Mouse (Mus musculus) gastrocnemius, postnatal 4 days (tissue): ENCODE measurements around the gene Nudt21. TPM values are rescaled to one million over a fixed set of nuclear protein-coding genes. Genes with fewer than 3 reads are reported as not detected.

Source experiments
- DNase-seq, 2 experiments: peaks; one replicate each; pipeline ENCODE4 v3.0.0; 2021 to 2022; ENCODE audit warnings: low spot score in 2 of 2, mixed read lengths in 2 of 2
- long read RNA-seq, 2 experiments: library from polyadenylated mRNA; stranded (forward); transcript quantifications; one replicate each; pipeline ENCODE4 v2.0.0; 2021
- total RNA-seq, 2 experiments: library from RNA; stranded (reverse); gene quantifications; 2 replicates each; pipeline ENCODE4 v1.2.3; 2021

The Nudt21 gene
- 10 to 100 TPM; 36.1 to 40.5 TPM for total RNA-seq
- long read RNA-seq, experiment 1, full-length matches to known transcripts, result 69 of 69 reads
- long read RNA-seq, experiment 1, partial matches to known transcripts, result 0 of 69 reads
- long read RNA-seq, experiment 1, other reads (novel, unspliced or antisense), result 0 of 69 reads
- long read RNA-seq, experiment 2, full-length matches to known transcripts, result 55 of 56 reads
- long read RNA-seq, experiment 2, partial matches to known transcripts, result 0 of 56 reads
- long read RNA-seq, experiment 2, other reads (novel, unspliced or antisense), result 1 of 56 reads

GRCm38 (mm10) chr8:94036944-94037524, at the start of gene Nudt21, which contains the start of gene Ogfod1:
Nudt21 (minus strand) TSS chr8:94037031.
Ogfod1 (plus strand) TSS chr8:94037198.
- peak; percentile 74 to 90 for DNase-seq

- DNase-seq, result no peak
Measured at GRCm38 (mm10) chr8:94076461-94077192, 39.8 kb upstream of the Nudt21 start.

GRCm38 (mm10) chr8:94068793-94069192, 32.0 kb upstream of the Nudt21 start:
- DNase-seq, result no peak

GRCm38 (mm10) chr8:94066121-94066863, 29.5 kb upstream of the Nudt21 start:
- no peak for DNase-seq

- peak in 1 of 2 experiments; percentile 50 for DNase-seq
Measured at GRCm38 (mm10) chr8:94057157-94057854, 20.5 kb upstream of the Nudt21 start.

- no peak for DNase-seq
Measured at GRCm38 (mm10) chr8:94052696-94053095, 15.9 kb upstream of the Nudt21 start.

- DNase-seq, result no peak
Measured at GRCm38 (mm10) chr8:94047845-94048244, 11.0 kb upstream of the Nudt21 start.

GRCm38 (mm10) chr8:94037806-94038205, 975 bp upstream of the Nudt21 start:
- DNase-seq, result no peak

GRCm38 (mm10) chr8:94036541-94036940, 290 bp downstream of the Nudt21 start:
- peak; percentile 42 to 72 for DNase-seq

GRCm38 (mm10) chr8:94035200-94035599, 1.6 kb downstream of the Nudt21 start:
- DNase-seq, result no peak

- no peak for DNase-seq
Measured at GRCm38 (mm10) chr8:94033601-94034000, 3.2 kb downstream of the Nudt21 start.

GRCm38 (mm10) chr8:94029701-94030100, 7.1 kb downstream of the Nudt21 start:
- DNase-seq, result no peak

- DNase-seq, result no peak
Measured at GRCm38 (mm10) chr8:94023916-94024315, 12.9 kb downstream of the Nudt21 start.

GRCm38 (mm10) chr8:94013026-94013612, 23.7 kb downstream of the Nudt21 start:
- no peak for DNase-seq

- DNase-seq, result peak; percentile 57 to 78
Measured at GRCm38 (mm10) chr8:94012013-94012951, 24.5 kb downstream of the Nudt21 start, which contains the start of gene Amfr. Amfr (minus strand) TSS chr8:94012842.

- no peak for DNase-seq
Measured at GRCm38 (mm10) chr8:94011076-94012012, 25.5 kb downstream of the Nudt21 start.

GRCm38 (mm10) chr8:94010101-94010705, 26.6 kb downstream of the Nudt21 start:
- no peak for DNase-seq
